Mouse (Mus musculus) forebrain, postnatal 0 days (tissue): ENCODE measurements at regions not wholly inside any gene's neighbourhood (a gene's known extent, or its start where the extent isn't known, plus 50 kb on each side); places are given as distances from the start of the nearest gene placed in this dataset.

ENCODE experiments used
- ATAC-seq: fragments of 200-750 bp; cut with Nextera tagmentation; 2 replicates; pipeline ENCODE4 v1.8.0; 2017; ENCODE audit warnings: mild to moderate bottlenecking, moderate library complexity
- DNase-seq: peaks from one replicate; pipeline ENCODE4 v3.0.0-alpha.2; 2015
- H3K27ac ChIP-seq: fragments of 300-500 bp; sonication (generic); 2 replicates; pipeline ENCODE4 v1.5.1; 2014; ENCODE audit warnings: low read depth, mild to moderate bottlenecking, antibody characterized with exemption, low read length, moderate library complexity, mixed read lengths
- H3K27me3 ChIP-seq: fragments of 300-500 bp; sonication (generic); 2 replicates; pipeline ENCODE4 v1.6.1; 2014; ENCODE audit warnings: mild to moderate bottlenecking, low read length, mixed read lengths; ENCODE audit not compliant: insufficient read depth
- H3K36me3 ChIP-seq: fragments of 300-500 bp; sonication (generic); 2 replicates; pipeline ENCODE4 v1.6.1; 2014; ENCODE audit warnings: mild to moderate bottlenecking, moderate library complexity; ENCODE audit not compliant: insufficient read depth
- H3K4me1 ChIP-seq: fragments of 300-500 bp; sonication (generic); 2 replicates; pipeline ENCODE4 v1.6.1; 2014; ENCODE audit warnings: antibody characterized with exemption; ENCODE audit not compliant: insufficient read depth
- H3K4me2 ChIP-seq: fragments of 300-500 bp; sonication (generic); 2 replicates; pipeline ENCODE4 v1.6.1; 2014; ENCODE audit warnings: low read depth, mild to moderate bottlenecking, moderate library complexity
- H3K4me3 ChIP-seq: fragments of 300-500 bp; sonication (generic); 2 replicates; pipeline ENCODE4 v1.5.1; 2014; ENCODE audit warnings: low read depth, low read length, mixed read lengths
- H3K9ac ChIP-seq: fragments of 300-500 bp; sonication (generic); 2 replicates; pipeline ENCODE4 v1.6.1; 2014; ENCODE audit warnings: mild to moderate bottlenecking
- H3K9me3 ChIP-seq: fragments of 300-500 bp; sonication (generic); 2 replicates; pipeline ENCODE4 v1.6.1; 2016; ENCODE audit warnings: low read length
- CTCF ChIP-seq: sonication (generic); IDR thresholded peaks from 2 replicates; pipeline ENCODE4 v1.5.1; 2016; ENCODE audit warnings: antibody characterized with exemption, control low read depth, low read depth
- WGBS: fragments of 180-500 bp; shearing (Covaris S2); extraction: QIAGEN DNeasy Blood & Tissue Kit; methylation state at CpG from one replicate; pipeline ENCODE4 v1.1.7; 2014; 5-methylcytosine and 5-hydroxymethylcytosine counted together

DNA sequence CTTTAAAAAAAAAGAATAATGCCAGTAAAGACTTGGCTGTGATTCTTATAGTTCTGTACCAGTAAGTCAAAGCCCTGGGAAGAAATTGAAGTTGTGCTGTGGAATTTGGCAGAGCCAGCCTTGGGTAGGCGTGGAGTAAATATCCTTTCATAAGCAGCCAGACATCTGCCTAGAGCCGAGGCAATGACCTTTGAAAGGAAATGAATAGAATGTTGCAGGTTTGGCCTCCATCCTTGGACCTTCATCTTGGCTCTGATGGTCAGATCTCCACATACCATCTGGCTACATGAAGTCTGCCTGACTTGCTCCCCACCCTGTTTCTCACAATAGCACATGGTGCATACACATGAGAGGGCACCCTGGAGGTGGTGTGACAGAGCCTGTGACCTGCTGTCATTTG lies 174.9 kb upstream of the Nmur2 start:
- H3K4me3 ChIP-seq, result no peak overlapping the region
- no peaks in the 10 kb centered on the region for H3K27me3 ChIP-seq
- no peak overlapping the region for H3K4me2 ChIP-seq
- DNase-seq (no peak), ATAC-seq (no peak)
- no peak for TF ChIP-seq CTCF
- H3K9me3 ChIP-seq, result no peaks in the 10 kb centered on the region
- WGBS, result 49% methylated on average over 2 of the region's 2 CpGs
- no peak overlapping the region for H3K27ac ChIP-seq
- no peaks in the 10 kb centered on the region for H3K4me1 ChIP-seq
- H3K9ac ChIP-seq, result no peak overlapping the region
- no peaks in the 10 kb centered on the region for H3K36me3 ChIP-seq

DNA sequence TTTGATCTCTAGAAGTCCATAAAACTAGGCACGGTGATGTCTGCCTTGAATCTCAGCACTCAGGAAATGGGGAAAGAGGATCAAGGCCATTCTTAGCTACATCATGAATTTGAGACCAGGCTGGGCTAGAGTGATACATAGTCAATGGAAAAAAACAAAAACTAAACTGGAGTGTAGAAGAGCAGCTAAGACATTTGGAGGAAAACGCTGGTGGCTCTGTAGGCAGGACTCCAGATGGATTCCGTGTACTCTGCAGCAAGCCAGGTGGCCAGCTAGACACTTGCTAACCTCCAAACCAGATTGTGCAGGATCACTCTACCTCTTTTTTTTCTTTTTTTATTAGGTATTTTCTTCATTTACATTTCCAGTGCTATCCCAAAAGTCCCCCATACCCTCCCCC lies 161.0 kb upstream of the Nmur2 start:
- WGBS, result 89% methylated on average over 3 of the region's 3 CpGs
- Histone ChIP-seq H3K4me2 (no peak overlapping the region), H3K36me3 (no peaks in the 10 kb centered on the region), H3K9me3 (no peaks in the 10 kb centered on the region), H3K27ac (no peak overlapping the region), H3K27me3 (no peaks in the 10 kb centered on the region), H3K4me3 (no peak overlapping the region), H3K9ac (no peak overlapping the region), H3K4me1 (no peaks in the 10 kb centered on the region)
- no peak for ATAC-seq
- no peak for DNase-seq
- TF ChIP-seq CTCF, result no peak

DNA sequence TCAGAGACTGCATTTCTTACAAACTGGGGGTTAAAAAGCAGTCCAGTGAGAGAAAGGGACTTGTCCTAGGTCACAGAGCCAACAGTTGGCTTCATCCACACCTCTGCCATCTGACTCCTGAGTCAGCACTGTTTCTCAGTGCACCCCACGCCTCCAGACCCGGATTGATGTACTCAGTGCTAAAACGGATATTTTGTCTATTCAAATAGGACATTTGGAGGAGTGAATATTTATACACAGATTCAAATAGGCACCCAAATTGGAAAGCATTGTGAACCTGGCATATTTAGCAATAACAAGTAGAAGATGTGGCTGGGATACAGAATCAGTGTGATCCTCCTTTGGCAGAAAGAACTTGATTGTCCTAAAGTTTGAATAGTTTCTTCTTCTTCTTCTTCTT lies 154.5 kb upstream of the Nmur2 start:
- no peaks in the 10 kb centered on the region for H3K36me3 ChIP-seq
- DNase-seq (no peak), ATAC-seq (no peak)
- no peaks in the 10 kb centered on the region for H3K4me1 ChIP-seq
- H3K9me3 ChIP-seq, result no peaks in the 10 kb centered on the region
- H3K4me2 ChIP-seq, result no peak overlapping the region
- H3K4me3 ChIP-seq, result no peak overlapping the region
- 70% methylated on average over 3 of the region's 3 CpGs for WGBS
- H3K9ac ChIP-seq, result no peak overlapping the region
- H3K27ac ChIP-seq, result no peak overlapping the region
- TF ChIP-seq CTCF, result no peak
- H3K27me3 ChIP-seq, result no peaks in the 10 kb centered on the region

DNA sequence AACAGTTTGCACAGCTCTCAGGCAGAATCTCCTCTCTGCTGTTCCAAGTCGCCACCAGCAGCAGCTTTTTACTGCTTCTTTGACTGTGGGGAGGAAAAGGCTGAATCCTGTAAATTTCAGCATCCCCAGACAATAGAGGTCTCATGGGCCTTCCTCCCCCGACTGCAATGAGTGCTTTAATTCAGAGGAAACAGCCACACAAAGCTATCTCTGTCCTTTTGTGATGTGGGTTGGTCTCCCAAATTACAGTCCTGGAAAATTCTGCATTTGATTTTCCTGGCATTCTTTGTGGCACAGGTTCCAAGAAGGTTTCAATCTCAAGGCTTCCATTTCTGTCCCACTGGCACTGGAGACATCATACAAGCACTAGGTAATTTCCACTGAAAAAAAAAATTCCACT lies 152.6 kb upstream of the Nmur2 start:
- Histone ChIP-seq H3K4me2 (no peak overlapping the region), H3K4me3 (no peak overlapping the region), H3K9me3 (no peaks in the 10 kb centered on the region), H3K27ac (no peak overlapping the region), H3K9ac (no peak overlapping the region), H3K36me3 (no peaks in the 10 kb centered on the region), H3K4me1 (no peaks in the 10 kb centered on the region), H3K27me3 (no peaks in the 10 kb centered on the region)
- DNase-seq (no peak), ATAC-seq (no peak)
- TF ChIP-seq CTCF, result no peak
- WGBS, result 54% methylated on average over 2 of the region's 2 CpGs

DNA sequence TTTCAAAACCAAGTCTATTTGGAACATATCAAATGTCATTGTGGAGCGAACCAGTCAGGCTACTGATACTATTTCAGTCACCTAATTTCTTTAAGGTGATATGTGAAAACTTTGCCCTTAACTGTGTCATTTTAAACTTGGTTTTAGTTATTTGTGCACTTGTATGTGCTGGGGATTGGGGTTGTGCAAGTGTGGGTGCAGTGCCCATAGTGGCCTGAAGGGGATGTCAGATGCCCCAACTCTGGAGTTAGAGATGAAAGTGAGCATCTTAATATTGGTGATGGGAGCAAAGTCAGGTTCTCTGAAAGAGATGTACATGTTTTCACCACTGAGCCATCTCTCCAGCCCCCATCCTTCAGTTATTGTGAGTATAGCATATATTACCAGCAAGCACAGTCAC lies 133.1 kb upstream of the Nmur2 start:
- H3K27me3 ChIP-seq, result no peaks in the 10 kb centered on the region
- no peak for ATAC-seq
- no peak overlapping the region for H3K9ac ChIP-seq
- 0 out of 2 replicates have a peak, but pooled peaks cover 5% of the 10 kb centered on the region for H3K4me1 ChIP-seq
- 88% methylated on average over 1 of the region's 1 CpGs for WGBS
- no peak overlapping the region for H3K4me3 ChIP-seq
- H3K27ac ChIP-seq, result no peak overlapping the region
- H3K4me2 ChIP-seq, result no peak overlapping the region
- H3K36me3 ChIP-seq, result no peaks in the 10 kb centered on the region
- DNase-seq, result no peak
- no peak for TF ChIP-seq CTCF
- no peaks in the 10 kb centered on the region for H3K9me3 ChIP-seq

DNA sequence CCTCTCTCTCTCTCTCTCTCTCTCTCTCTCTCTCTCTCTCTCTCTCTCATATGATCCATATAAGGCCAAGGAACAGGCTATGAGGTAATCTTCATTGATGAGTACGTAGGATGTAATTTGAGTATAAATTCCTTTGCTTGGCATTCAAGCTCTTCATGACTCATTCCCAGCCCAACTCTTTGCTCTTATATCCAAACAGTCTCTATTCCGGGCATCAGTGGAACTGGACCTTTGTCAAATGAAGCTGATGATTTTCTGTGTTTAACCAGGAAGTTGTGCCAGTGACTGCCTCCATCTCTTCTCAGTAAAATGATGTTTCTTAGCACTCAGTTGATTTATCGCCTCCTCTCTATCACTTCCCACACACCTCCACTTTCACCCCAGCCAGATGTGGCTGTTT lies 132.4 kb upstream of the Nmur2 start:
- Histone ChIP-seq H3K4me2 (no peak overlapping the region), H3K4me3 (no peak overlapping the region), H3K9ac (no peak overlapping the region), H3K36me3 (no peaks in the 10 kb centered on the region), H3K9me3 (no peaks in the 10 kb centered on the region), H3K4me1 (0 out of 2 replicates have a peak, but pooled peaks cover 5% of the 10 kb centered on the region), H3K27ac (no peak overlapping the region), H3K27me3 (no peaks in the 10 kb centered on the region)
- 73% methylated on average over 3 of the region's 3 CpGs for WGBS
- no peak for TF ChIP-seq CTCF
- ATAC-seq (no peak), DNase-seq (no peak)

DNA sequence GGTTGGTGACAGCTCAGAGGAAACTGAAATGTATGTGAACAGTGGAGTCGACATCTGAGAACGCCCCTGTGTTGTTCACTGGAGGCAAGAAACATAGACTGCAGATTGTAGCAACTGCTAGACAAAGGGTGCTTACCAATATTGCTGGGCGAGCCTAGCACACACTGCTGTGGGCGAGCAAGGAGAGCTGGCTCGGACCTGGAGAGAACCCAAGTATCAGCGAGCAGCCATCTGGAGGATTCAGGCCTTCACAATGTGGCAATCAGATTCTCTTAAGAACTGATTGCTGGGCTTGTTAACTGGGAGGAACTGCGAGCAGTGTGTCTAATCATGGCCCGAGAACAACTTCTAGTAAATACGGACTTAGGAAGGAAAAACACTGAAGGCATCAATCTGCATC lies 128.8 kb upstream of the Nmur2 start:
- H3K27me3 ChIP-seq, result no peaks in the 10 kb centered on the region
- TF ChIP-seq CTCF, result no peak

DNA sequence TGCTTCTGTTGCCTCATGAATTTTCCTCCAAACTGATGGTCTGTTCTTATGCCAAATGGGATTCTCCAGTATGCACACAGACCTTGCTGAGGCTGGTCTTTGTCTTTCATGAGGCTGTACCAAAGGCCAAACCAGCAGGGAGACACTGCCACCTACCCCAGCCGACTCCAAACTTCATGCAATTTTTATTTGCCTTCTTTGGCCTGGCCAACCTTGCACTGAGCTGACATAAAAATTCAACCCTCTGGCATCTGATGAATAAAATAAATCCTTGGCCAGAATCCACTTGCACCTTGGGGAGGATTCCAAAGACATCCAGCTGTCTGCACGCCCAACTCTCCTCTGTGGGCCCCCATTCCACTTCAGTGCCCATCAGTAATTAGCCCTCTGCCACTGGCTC lies 126.0 kb upstream of the Nmur2 start:
- H3K27ac ChIP-seq, result no peak overlapping the region
- H3K36me3 ChIP-seq, result no peaks in the 10 kb centered on the region
- H3K9ac ChIP-seq, result no peak overlapping the region
- no peaks in the 10 kb centered on the region for H3K9me3 ChIP-seq
- no peak overlapping the region for H3K4me2 ChIP-seq
- no peak for DNase-seq
- H3K27me3 ChIP-seq, result no peaks in the 10 kb centered on the region
- 0 out of 2 replicates have a peak, but pooled peaks cover 12% of the 10 kb centered on the region for H3K4me1 ChIP-seq
- no peak overlapping the region for H3K4me3 ChIP-seq
- no peak for TF ChIP-seq CTCF
- 27% methylated on average over 2 of the region's 2 CpGs for WGBS
- ATAC-seq, result no peak

More for the DNA sequence above, 128.8 kb upstream of the Nmur2 start:
- H3K27ac ChIP-seq, result peak overlapping the region; percentile 69
- no peak overlapping the region for H3K4me2 ChIP-seq
- no peaks in the 10 kb centered on the region for H3K9me3 ChIP-seq
- WGBS, result 28% methylated on average over 9 of the region's 9 CpGs
- 0 out of 2 replicates have a peak, but pooled peaks cover 12% of the 10 kb centered on the region for H3K4me1 ChIP-seq
- H3K36me3 ChIP-seq, result no peaks in the 10 kb centered on the region
- no peak overlapping the region for H3K9ac ChIP-seq
- peak; percentile 87 for ATAC-seq
- no peak overlapping the region for H3K4me3 ChIP-seq
- DNase-seq, result peak; percentile 78
